Mouse (Mus musculus) naive thymus-derived CD4-positive, alpha-beta T cell, adult 5 months (primary cell): Measurements from ENCODE around the gene Snx21. TPM values are rescaled to one million over a fixed set of nuclear protein-coding genes. Genes with fewer than 3 reads are reported as not detected.

Source experiments
- polyA plus RNA-seq: library from polyadenylated mRNA; unstranded; fragments of 100-300 nt; shearing (Covaris generic); gene quantifications from one replicate; pipeline ENCODE4 v1.2.1, GENCODE M21; 2017

Snx21 gene
- polyA plus RNA-seq, result 5.0 TPM

DNA sequence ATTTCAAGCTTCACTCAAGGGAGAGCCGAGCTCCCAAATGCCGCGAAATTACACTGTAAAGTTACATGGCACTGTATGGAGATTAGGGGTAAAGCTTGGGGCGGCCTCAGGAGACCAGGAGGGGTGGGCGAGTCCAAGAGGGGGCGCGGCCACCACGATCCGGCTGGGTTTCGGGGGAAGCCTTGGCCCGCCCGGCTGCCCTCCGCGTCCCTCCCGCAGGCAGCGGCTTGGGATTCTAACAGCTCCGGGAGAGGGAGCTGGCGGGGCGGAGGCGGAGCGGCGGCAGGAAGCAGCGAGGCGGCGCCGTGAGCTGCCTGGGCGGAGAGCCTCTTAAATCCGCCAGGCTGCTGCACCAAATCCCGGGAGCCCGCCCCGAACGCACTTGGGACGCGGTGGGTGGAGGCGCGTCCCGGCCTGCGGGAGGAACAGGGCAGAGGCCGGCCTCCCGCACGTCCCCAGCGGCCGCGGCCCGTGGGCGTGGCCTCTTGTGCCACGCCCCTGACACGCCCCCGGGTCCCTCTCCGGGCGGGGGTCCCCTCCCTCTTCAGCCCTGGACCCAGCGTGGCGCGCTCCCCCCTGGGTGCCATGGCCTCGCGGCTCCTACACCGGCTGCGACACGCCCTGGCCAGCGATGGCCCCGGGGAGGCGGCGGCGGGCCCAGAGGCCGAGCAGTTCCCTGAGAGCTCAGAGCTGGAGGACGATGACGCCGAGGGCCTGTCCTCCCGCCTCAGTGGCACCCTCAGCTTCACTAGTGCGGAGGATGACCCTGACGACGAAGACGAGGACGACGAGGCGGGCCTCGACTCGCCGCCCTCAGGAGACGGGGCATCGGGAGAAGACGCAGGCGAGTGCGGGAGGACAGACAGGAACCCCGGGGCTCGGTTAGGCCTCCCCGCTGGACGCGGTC, at the start of gene Snx21:
TSS of gene Snx21 (plus strand) at position 343 of the 907 bp plus-strand sequence.

DNA sequence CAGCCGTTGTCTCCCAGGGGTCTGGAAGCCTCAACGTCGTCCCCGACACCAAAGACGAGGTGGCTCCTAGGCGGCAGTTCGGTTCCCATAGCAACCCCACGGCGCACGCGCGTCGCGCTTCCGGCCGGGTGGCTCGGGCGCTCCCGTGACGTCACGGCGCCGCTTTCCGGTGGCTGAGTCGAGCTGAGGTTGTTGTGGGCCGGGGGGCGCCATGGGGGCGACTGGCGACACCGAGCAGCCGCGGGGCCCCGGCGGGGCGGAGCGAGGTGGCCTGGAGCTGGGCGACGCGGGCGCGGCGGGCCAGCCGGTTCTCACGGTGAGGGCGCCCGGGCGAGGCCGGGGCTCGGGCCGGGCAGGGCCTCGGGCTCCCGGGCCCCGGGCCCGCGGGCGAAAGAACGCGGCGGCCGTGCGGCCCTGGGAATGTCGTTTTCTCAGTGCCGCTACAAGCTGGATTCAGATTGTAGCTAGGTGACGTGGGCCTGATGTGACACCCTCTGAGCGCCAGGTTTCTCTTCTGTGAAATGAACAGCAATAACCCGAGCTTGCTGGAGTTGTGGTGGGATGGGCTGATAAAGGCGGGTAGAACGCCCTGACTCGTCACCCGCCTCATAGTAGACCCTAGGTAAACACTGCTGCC, 39.7 kb upstream of the Snx21 start, which contains the start of the genes Wfdc3 and Dnttip1:
TSS of gene Wfdc3 (minus strand) at position 89 of the 637 bp plus-strand sequence.
TSS of gene Dnttip1 (plus strand) at position 141 of the 637 bp plus-strand sequence.

DNA sequence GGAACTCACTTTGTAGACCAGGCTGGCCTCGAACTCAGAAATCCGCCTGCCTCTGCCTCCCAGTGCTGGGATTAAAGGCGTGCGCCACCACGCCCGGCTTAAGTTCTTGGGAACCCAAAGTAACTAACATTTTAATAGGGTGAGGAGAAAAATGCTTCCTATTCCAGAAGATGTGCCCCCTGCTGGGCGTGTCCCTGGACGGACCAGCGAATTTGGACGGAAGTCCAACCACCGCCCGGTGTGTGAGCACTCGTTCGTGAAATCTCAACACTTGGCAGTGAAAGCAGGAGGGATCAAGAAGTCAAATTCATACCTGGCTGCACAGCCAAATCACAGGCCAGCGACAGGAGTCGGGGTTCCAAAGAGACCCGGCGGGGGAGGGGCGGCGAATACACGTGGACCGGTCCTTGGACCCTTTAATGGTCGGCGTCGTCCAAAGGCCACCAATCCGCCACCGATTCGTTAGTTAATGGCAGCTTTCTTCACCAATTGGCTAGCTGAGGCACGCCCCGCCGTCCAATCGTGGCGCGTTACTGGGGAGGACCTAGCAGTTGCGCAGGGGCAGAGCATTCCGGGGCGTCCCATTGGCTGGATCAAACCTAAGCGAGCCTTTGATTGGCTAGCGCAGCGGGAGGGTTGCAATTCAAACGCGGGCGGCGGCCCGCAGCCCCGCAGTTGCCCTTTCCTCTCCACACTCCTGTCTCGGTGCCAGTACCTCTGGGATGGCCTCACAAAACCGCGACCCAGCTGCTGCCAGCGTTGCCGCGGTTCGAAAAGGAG, 16.2 kb upstream of the Snx21 start, which contains the start of gene Ube2c:
TSS of gene Ube2c (plus strand) at position 641 of the 780 bp plus-strand sequence.

DNA sequence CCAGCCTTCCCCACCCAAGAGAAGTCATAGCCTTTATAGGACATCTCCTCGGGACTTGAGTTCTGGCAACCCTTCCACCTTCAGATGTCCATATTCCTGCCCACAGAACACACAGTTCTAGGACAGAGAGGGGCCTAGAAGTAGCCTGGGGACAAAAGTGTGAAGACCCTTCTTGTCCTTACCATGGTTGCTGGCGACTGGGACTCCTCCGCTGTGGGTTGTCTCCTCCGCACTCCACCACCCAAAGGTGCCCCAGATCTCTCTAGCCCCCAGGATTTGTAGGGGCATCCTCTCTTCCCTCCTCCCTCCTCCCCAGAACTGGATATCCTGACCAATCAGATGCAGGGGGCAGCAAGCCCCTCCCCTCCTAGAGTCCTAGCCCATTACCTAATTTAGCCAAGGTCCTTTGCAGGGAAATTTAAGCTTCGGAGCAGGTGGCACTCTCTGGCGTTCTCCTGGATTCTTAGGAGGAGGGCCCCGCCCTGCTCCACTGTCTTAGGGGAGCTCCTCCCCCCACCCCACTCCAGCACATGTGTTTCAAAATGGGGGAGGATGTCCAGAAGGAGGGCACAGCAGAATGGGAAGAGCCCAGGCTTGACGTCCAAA, 6.0 kb upstream of the Snx21 start, which contains the start of gene Tnnc2:
TSS of gene Tnnc2 (minus strand) at position 487 of the 606 bp plus-strand sequence.

DNA sequence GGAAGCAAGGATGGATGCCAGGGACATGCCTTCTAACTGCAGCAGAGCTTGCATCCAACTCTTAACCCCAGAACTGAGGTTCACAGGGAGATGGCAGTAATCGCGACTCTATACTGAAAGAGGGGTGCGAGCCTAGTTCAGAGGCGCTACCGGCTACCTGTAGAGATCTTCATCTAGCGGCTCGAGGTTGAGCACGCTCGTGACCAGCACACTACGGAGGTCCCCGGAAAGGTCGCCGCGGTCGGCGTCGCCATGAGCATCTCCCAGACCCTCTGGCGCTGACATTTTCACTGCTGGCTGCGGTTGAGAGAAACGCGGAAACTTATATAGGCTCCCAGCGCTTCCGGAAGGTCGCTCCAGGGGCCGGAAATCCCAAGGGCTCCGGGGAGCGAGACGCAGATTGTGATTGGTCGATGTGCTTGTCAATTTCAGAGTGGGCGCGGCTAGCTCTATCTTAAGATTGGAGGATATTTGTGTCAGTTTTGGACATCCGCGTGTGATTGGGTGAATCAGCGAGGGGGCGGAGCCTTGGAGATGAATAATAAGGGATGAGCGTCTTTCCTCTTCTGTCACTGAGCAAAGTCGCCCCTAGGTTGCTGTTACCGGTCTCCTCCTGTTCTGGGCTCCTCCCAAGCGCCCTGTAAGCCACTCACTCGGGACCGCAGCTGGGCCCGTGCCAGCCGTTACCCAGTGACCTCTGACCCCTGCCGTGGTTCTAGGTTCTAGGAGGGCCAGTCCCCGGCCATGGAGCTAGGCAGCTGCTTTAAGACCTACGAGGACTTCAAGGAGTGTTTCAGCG, 19.1 kb downstream of the Snx21 start, which contains the start of the genes Acot8 and Zswim3:
TSS of gene Acot8 (minus strand) at position 350 of the 799 bp plus-strand sequence.
TSS of gene Zswim3 (plus strand) at position 566 of the 799 bp plus-strand sequence.

DNA sequence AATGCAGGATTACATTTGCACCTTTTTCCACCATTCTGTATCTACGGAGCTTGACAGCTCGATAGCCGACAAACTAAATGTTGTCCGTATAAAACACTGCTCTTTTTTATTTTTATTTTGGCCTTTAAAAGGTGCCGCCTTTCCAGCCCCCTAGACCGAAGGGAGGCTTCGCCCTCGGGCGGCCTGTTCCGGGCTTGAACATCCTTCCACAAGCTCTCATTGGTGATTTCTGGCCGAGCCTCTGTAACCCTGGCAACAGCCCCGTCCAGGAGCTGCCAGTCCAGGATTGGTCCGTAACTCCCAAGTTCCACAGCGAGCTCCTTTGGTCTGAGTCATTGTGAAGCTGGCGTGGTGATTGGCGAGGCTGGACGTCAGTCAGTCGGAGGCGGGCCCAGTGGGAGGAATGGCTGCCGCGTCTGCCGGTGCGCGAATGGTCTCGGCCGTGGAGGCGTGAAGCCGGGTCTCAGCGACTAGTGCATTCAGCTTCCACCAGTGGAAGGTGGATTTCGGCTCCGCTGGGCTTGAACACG, 37.1 kb downstream of the Snx21 start, which contains the start of gene Zswim1:
TSS of gene Zswim1 (plus strand) at position 51 of the 530 bp plus-strand sequence.

DNA sequence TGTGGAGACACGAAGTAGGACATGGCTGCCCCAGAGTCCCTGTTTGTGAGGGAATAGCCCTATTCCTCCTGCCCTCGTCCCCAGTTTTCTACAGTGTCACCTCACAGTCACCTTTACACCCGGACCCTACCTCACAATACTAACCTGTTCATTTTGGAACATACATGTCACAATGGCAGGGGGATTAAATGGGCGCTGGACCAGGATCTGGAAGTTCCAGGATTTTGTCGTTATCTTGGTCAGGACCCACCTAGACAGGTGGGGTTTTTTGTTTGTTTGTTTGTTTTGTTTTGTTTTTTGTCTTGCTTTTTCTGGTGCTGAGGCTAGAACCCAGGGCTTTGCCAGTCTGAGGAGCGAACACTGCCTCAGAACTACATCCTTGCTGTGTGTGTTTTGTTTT, 42.8 kb downstream of the Snx21 start, which contains the start of gene Spata25:
TSS of gene Spata25 (minus strand) at position 101 of the 400 bp plus-strand sequence.

DNA sequence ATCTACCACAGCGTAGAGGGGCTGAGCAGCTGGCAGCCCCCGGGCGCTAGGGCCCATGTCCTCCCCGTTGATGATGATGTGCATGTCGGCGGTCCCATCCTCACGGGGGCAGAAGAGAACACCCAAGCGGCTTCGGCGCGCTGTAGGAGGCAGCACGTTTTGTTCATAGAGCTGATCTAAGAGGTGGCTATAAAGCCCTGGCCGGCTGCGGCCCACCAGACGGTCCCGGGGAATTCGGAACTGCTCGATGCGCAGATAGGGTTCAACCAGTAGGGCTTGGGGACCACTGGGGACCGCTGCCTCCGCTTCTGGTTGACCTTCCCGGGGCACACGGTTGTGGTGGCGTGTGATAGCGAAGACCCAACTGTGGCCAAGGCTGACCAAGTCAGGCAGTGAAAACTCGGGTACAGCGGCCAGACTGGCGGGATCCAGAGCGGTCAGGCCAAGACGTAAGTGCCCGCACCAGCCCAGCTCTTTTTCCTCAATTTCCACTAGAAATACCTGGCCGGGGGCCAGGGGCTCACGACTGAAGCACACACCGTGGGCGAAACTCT, 47.2 kb downstream of the Snx21 start, which contains the start of gene Ctsa:
TSS of gene Ctsa (plus strand) at position 126 of the 554 bp plus-strand sequence.

DNA sequence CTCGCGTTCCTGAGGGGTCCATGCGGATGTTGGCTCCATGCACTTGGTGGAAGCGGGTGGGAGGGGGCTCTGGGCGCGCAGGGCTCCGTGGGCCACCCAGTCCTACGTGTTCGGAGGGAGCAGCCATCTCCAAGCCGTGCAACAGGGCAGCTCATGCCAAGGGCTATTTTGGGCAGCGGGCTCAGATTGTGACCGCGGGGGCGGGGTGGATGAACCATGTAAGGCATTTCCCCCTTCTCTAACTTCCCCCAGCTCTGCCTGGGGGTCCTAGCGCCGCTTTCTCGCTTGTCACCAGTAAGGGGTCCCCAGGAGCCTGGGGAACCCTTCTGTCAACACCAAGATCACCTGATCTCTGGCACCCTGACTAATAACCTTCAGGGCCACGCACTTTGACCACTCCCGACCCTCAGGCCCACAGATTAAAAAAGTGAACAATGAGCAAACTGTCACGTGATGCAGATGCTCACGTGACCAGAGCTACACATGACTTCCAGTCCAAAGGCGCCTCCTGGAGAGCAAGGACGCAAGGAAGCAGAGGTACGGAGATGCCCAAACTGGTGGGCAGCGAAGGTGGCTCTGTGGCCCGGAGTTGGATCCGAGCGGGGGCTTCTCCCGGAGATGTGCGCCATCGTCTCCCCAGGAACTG, 47.8 kb downstream of the Snx21 start, which contains the start of gene Neurl2:
TSS of gene Neurl2 (minus strand) at position 143 of the 646 bp plus-strand sequence.

Other genes with a start within 250 kb of the Snx21 start
- gene Wfdc2, start 223.4 kb upstream of the Snx21 start, polyA plus RNA-seq, result not detected
- not detected for gene Spint3, start 212.4 kb upstream of the Snx21 start, polyA plus RNA-seq
- gene Wfdc6a, start 200.4 kb upstream of the Snx21 start, polyA plus RNA-seq, result not detected
- not detected for gene Eppin, start 192.2 kb upstream of the Snx21 start, polyA plus RNA-seq
- gene Wfdc6b, start 172.3 kb upstream of the Snx21 start, polyA plus RNA-seq, result not detected
- not detected for gene Wfdc8, start 172.2 kb upstream of the Snx21 start, polyA plus RNA-seq
- not detected for gene Wfdc16, start 147.0 kb upstream of the Snx21 start, polyA plus RNA-seq
- not detected for gene Wfdc10, start 129.8 kb upstream of the Snx21 start, polyA plus RNA-seq
- gene Wfdc9, start 129.2 kb upstream of the Snx21 start, polyA plus RNA-seq, result not detected
- gene Wfdc11, start 111.7 kb upstream of the Snx21 start, polyA plus RNA-seq, result not detected
- gene Wfdc13, start 100.7 kb upstream of the Snx21 start, polyA plus RNA-seq, result not detected
- gene Spint4, start 87.3 kb upstream of the Snx21 start, polyA plus RNA-seq, result not detected
- gene Spint5, start 70.5 kb upstream of the Snx21 start, polyA plus RNA-seq, result not detected
- not detected for gene Wfdc3, start 39.9 kb upstream of the Snx21 start, polyA plus RNA-seq
- gene Dnttip1, start 39.8 kb upstream of the Snx21 start, polyA plus RNA-seq, result 68.5 TPM
- 0.45 TPM for gene Ube2c, start 15.9 kb upstream of the Snx21 start, polyA plus RNA-seq
- not detected for gene Tnnc2, start 5.9 kb upstream of the Snx21 start, polyA plus RNA-seq
- gene Acot8, start 19.1 kb downstream of the Snx21 start, polyA plus RNA-seq, result 24.1 TPM
- gene Zswim3, start 19.3 kb downstream of the Snx21 start, polyA plus RNA-seq, result 2.2 TPM
- gene Zswim1, start 36.9 kb downstream of the Snx21 start, polyA plus RNA-seq, result 21.6 TPM
- not detected for gene Spata25, start 42.7 kb downstream of the Snx21 start, polyA plus RNA-seq
- 109 TPM for gene Ctsa, start 47.0 kb downstream of the Snx21 start, polyA plus RNA-seq
- gene Neurl2, start 47.6 kb downstream of the Snx21 start, polyA plus RNA-seq, result 1.9 TPM
- 0.31 TPM for gene Pltp, start 71.9 kb downstream of the Snx21 start, polyA plus RNA-seq
- gene Pcif1, start 93.5 kb downstream of the Snx21 start, polyA plus RNA-seq, result 160 TPM
- 48.9 TPM for gene Zfp335, start 125.9 kb downstream of the Snx21 start, polyA plus RNA-seq
- gene Mmp9, start 155.0 kb downstream of the Snx21 start, polyA plus RNA-seq, result not detected
- gene Slc12a5, start 175.0 kb downstream of the Snx21 start, polyA plus RNA-seq, result not detected
- 48.6 TPM for gene Ncoa5, start 249.0 kb downstream of the Snx21 start, polyA plus RNA-seq